Mouse (Mus musculus) stomach, embryonic 16.5 days (tissue): ENCODE data around the gene Olfr557. TPM values are rescaled to one million over a fixed set of nuclear protein-coding genes. Genes with fewer than 3 reads are reported as not detected.

Experiments
- ATAC-seq: fragments of 200-750 bp; cut with Nextera tagmentation; 2 replicates; pipeline ENCODE4 v1.8.0; 2017; ENCODE audit warnings: moderate number of reproducible peaks, moderate TSS enrichment; ENCODE audit not compliant: insufficient read depth, low FRiP score
- H3K27ac ChIP-seq: fragments of 300-500 bp; sonication (generic); 2 replicates; pipeline ENCODE4 v1.5.1; 2014; ENCODE audit warnings: low read length
- H3K27me3 ChIP-seq: fragments of 300-500 bp; sonication (generic); 2 replicates; pipeline ENCODE4 v1.6.1; 2014; ENCODE audit warnings: low read length, control low read depth, mixed read lengths; ENCODE audit not compliant: control insufficient read depth, insufficient read depth
- H3K36me3 ChIP-seq: fragments of 300-500 bp; sonication (generic); 2 replicates; pipeline ENCODE4 v1.6.1; 2014; ENCODE audit warnings: low read length; ENCODE audit not compliant: control insufficient read depth, insufficient read depth
- H3K4me1 ChIP-seq: fragments of 300-500 bp; sonication (generic); 2 replicates; pipeline ENCODE4 v1.6.1; 2014; ENCODE audit warnings: low read length, control low read depth, mixed read lengths; ENCODE audit not compliant: control insufficient read depth, insufficient read depth
- H3K4me2 ChIP-seq: fragments of 300-500 bp; sonication (generic); 2 replicates; pipeline ENCODE4 v1.6.1; 2014; ENCODE audit warnings: low read depth, low read length, mixed read lengths
- H3K4me3 ChIP-seq: fragments of 300-500 bp; sonication (generic); replicated peaks from 2 replicates; pipeline ENCODE4 v1.5.1; 2014; ENCODE audit warnings: mild to moderate bottlenecking, low read length
- H3K9ac ChIP-seq: fragments of 300-500 bp; sonication (generic); 2 replicates; pipeline ENCODE4 v1.6.1; 2014; ENCODE audit warnings: low read length
- H3K9me3 ChIP-seq: fragments of 300-500 bp; sonication (generic); replicated peaks from 2 replicates; pipeline ENCODE4 v1.6.1; 2016; ENCODE audit warnings: low read length, control low read depth; ENCODE audit not compliant: control insufficient read depth
- WGBS: fragments of 180-500 bp; shearing (Covaris S2); extraction: QIAGEN DNeasy Blood & Tissue Kit; methylation state at CpG from one replicate; pipeline ENCODE4 v1.1.7; 2014; 5-methylcytosine and 5-hydroxymethylcytosine counted together
- polyA plus RNA-seq: library from polyadenylated mRNA; unstranded; fragments of >200 nt; fragmentation: Nextera tagmentation; extraction: Ambion mirVana; gene quantifications from 2 replicates; pipeline ENCODE4 v1.2.1, GENCODE M21; 2015

The Olfr557 gene
- polyA plus RNA-seq, 1 experiment from 2014 or later: not detected

DNA sequence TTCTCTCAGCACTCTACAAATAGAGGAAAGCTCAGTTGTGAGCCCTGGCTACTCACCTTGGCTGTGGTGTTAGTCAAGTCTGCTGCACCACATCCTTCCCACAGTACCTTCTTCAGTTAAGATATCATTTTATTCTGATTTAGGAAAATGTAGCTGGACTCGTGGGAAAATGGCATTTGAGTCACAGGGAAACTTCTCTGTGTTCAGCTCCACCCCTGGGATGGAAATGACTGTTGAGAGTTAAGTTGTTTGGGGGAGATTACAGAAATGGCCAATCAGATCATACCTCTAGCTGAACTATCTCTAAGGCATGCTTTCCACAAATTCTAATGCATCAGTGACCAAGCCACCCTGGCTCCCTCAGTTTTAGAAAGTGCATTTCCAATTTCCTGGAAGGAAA is 23.3 kb downstream of the Olfr557 start, which contains the start of gene Olfr33:
Olfr33 (minus strand) TSS at position 101 of the 400 bp plus-strand sequence.
- 49% methylated on average over 1 of the region's 1 CpGs for WGBS
- H3K4me2 ChIP-seq: no peak within 1 kb of the TSS

GRCm38 (mm10) chr7:102727391-102727790 is 31.7 kb downstream of the Olfr557 start, which contains the start of gene Olfr559:
Olfr559 (minus strand) TSS chr7:102727491.
- no peaks in the 10 kb centered on the region for H3K27me3 ChIP-seq
- H3K27ac ChIP-seq: no peak within 1 kb of the TSS
- no peak for ATAC-seq
- no peaks in the 10 kb centered on the region for H3K9me3 ChIP-seq
- no peak within 1 kb of the TSS for H3K9ac ChIP-seq
- no peaks in the 10 kb centered on the region for H3K4me1 ChIP-seq
- H3K36me3 ChIP-seq: no peaks in the 10 kb centered on the region
- H3K4me3 ChIP-seq: no peak within 1 kb of the TSS
- no peak within 1 kb of the TSS for H3K4me2 ChIP-seq

More for the DNA sequence above, 23.3 kb downstream of the Olfr557 start, which contains the start of gene Olfr33:
- H3K36me3 ChIP-seq: no peaks in the 10 kb centered on the region
- no peak within 1 kb of the TSS for H3K27ac ChIP-seq
- H3K9me3 ChIP-seq: no peaks in the 10 kb centered on the region
- no peak for ATAC-seq
- H3K4me3 ChIP-seq: no peak within 1 kb of the TSS
- no peak within 1 kb of the TSS for H3K9ac ChIP-seq
- H3K27me3 ChIP-seq: no peaks in the 10 kb centered on the region
- no peaks in the 10 kb centered on the region for H3K4me1 ChIP-seq

DNA sequence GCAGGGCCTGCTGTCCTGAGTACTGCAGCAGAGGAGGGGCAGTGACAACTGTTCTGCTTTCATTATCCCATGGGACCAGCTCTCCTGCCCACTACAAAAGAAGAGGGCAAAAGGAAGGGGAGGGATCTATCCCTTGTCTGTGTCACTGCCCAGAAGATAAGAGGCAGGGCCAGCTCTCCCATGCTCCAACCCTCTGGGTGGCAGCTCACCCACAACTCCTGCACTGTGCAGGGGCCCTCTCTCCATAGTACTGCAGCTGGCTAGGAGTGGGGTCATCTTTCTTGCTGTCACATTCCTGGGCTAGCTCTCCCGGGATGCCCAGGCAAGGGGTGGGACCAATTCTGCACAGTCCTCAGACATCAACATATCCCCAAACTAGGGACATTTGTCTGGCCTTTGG is 38.1 kb downstream of the Olfr557 start:
- 11% methylated on average over 1 of the region's 1 CpGs for WGBS
- no peak overlapping the region for H3K27ac ChIP-seq
- H3K4me2 ChIP-seq: no peak overlapping the region
- no peaks in the 10 kb centered on the region for H3K4me1 ChIP-seq
- H3K9me3 ChIP-seq: no peaks in the 10 kb centered on the region
- no peaks in the 10 kb centered on the region for H3K36me3 ChIP-seq
- H3K9ac ChIP-seq: no peak overlapping the region
- no peak overlapping the region for H3K4me3 ChIP-seq
- ATAC-seq: no peak; the same call in 1 of the 2 replicates
- no peaks in the 10 kb centered on the region for H3K27me3 ChIP-seq

- H3K36me3 ChIP-seq: no peaks in the 10 kb centered on the region
- H3K27ac ChIP-seq: no peak overlapping the region
- H3K9ac ChIP-seq: no peak overlapping the region
- 25% methylated on average over 2 of the region's 2 CpGs for WGBS
- no peak overlapping the region for H3K4me2 ChIP-seq
- H3K9me3 ChIP-seq: no peaks in the 10 kb centered on the region
- no peak for ATAC-seq
- H3K4me3 ChIP-seq: no peak overlapping the region
- H3K4me1 ChIP-seq: no peaks in the 10 kb centered on the region
- H3K27me3 ChIP-seq: no peaks in the 10 kb centered on the region
These were observed 42.0 kb downstream of the Olfr557 start for GRCm38 (mm10) chr7:102737705-102738104.

Other genes with a start within 250 kb of the Olfr557 start
- 0.30 and 0.54 TPM in 2 replicates for gene Olfr543, start 214.2 kb upstream of the Olfr557 start, polyA plus RNA-seq
- 0.04 and 0.07 TPM in 2 replicates for gene Olfr544, start 207.6 kb upstream of the Olfr557 start, polyA plus RNA-seq
- gene Olfr545, start 196.3 kb upstream of the Olfr557 start, polyA plus RNA-seq: 0.16 and 0.17 TPM in 2 replicates
- gene Olfr547, start 161.2 kb upstream of the Olfr557 start, polyA plus RNA-seq: not detected in 2 replicates
- not detected in 2 replicates for gene Olfr548-ps1, start 155.0 kb upstream of the Olfr557 start, polyA plus RNA-seq
- not detected in 2 replicates for gene Olfr549, start 146.0 kb upstream of the Olfr557 start, polyA plus RNA-seq
- gene Trim21, start 130.4 kb upstream of the Olfr557 start, polyA plus RNA-seq: 0.26 and 0.58 TPM in 2 replicates
- gene Olfr550, start 124.5 kb upstream of the Olfr557 start, polyA plus RNA-seq: not detected in 2 replicates
- not detected in 2 replicates for gene Olfr551, start 104.0 kb upstream of the Olfr557 start, polyA plus RNA-seq
- not detected in 2 replicates for gene Olfr552, start 98.1 kb upstream of the Olfr557 start, polyA plus RNA-seq
- not detected in 2 replicates for gene Olfr553, start 77.7 kb upstream of the Olfr557 start, polyA plus RNA-seq
- gene Olfr554, start 57.5 kb upstream of the Olfr557 start, polyA plus RNA-seq: not detected in 2 replicates
- not detected in 2 replicates for gene Olfr555, start 37.1 kb upstream of the Olfr557 start, polyA plus RNA-seq
- not detected in 2 replicates for gene Olfr556, start 31.0 kb upstream of the Olfr557 start, polyA plus RNA-seq
- gene Trim68, start 8.6 kb upstream of the Olfr557 start, polyA plus RNA-seq: 15.7 and 16.5 TPM in 2 replicates
- 0.45 and 0.75 TPM in 2 replicates for gene Olfr558, start 6.3 kb downstream of the Olfr557 start, polyA plus RNA-seq
- gene Olfr33, start 23.2 kb downstream of the Olfr557 start, polyA plus RNA-seq: not detected in 2 replicates
- gene Olfr559, start 31.6 kb downstream of the Olfr557 start, polyA plus RNA-seq: not detected in 2 replicates
- gene Olfr560, start 63.5 kb downstream of the Olfr557 start, polyA plus RNA-seq: not detected in 2 replicates
- 0.34 and 0.72 TPM in 2 replicates for gene Olfr78, start 63.6 kb downstream of the Olfr557 start, polyA plus RNA-seq
- gene Olfr561, start 75.3 kb downstream of the Olfr557 start, polyA plus RNA-seq: not detected in 2 replicates
- not detected in 2 replicates for gene Olfr564, start 107.6 kb downstream of the Olfr557 start, polyA plus RNA-seq
- not detected in 2 replicates for gene Olfr566, start 162.9 kb downstream of the Olfr557 start, polyA plus RNA-seq
- not detected in 2 replicates for gene Olfr568, start 181.2 kb downstream of the Olfr557 start, polyA plus RNA-seq
- gene Olfr569, start 195.0 kb downstream of the Olfr557 start, polyA plus RNA-seq: not detected in 2 replicates
- not detected in 2 replicates for gene Olfr570, start 198.7 kb downstream of the Olfr557 start, polyA plus RNA-seq
- not detected in 2 replicates for gene Olfr571, start 221.6 kb downstream of the Olfr557 start, polyA plus RNA-seq
- gene Olfr572, start 228.5 kb downstream of the Olfr557 start, polyA plus RNA-seq: not detected in 2 replicates
- not detected in 2 replicates for gene Olfr573-ps1, start 246.7 kb downstream of the Olfr557 start, polyA plus RNA-seq